Mouse (Mus musculus): ENCODE results near the gene Gm37240. TPM values are rescaled to one million over a fixed set of nuclear protein-coding genes. Genes with fewer than 3 reads are reported as not detected.

Gene Gm37240
- polyA plus RNA-seq, 1 experiment, result 0.91 TPM

GRCm38 (mm10) chr3:85817191-85817590 lies 70.1 kb downstream of the Gm37240 start, which contains the start of gene Fam160a1:
Gene Fam160a1, minus strand, starts transcription at chr3:85817291.
- H3K27ac ChIP-seq (ENCODE audit: insufficient read depth, low read length), result no peak within 1 kb of the TSS
- TF ChIP-seq CTCF (IDR thresholded peaks at IDR 0.05; ENCODE audit: low read depth, low read length), result no peak
- no peak for TF ChIP-seq EP300 (IDR thresholded peaks at IDR 0.05; ENCODE audit: insufficient read depth, low read depth, low read length)
- TF ChIP-seq POLR2A (IDR thresholded peaks at IDR 0.05; ENCODE audit: insufficient read depth, low read length), result no peak
- H3K9ac ChIP-seq (ENCODE audit: low read depth, poor library complexity, severe bottlenecking), result no peak within 1 kb of the TSS
- no peak within 1 kb of the TSS for H3K4me3 ChIP-seq (ENCODE audit: low read depth, low read length)
- no peaks in the 10 kb centered on the region for H3K27me3 ChIP-seq (ENCODE audit: control insufficient read depth, insufficient read depth, low read length, poor library complexity, severe bottlenecking)
- no peaks in the 10 kb centered on the region; the same call in 1 of the 2 replicates for H3K9me3 ChIP-seq (replicated peaks; ENCODE audit: control insufficient read depth, insufficient read depth, low read length, poor library complexity, severe bottlenecking)
- no peaks in the 10 kb centered on the region for H3K4me1 ChIP-seq (ENCODE audit: control insufficient read depth, insufficient read depth, low read length)
- H3K36me3 ChIP-seq (ENCODE audit: control insufficient read depth, insufficient read depth, low read length, poor library complexity, severe bottlenecking), result no peaks in the 10 kb centered on the region

GRCm38 (mm10) chr3:85814241-85814640 lies 73.1 kb downstream of the Gm37240 start:
- Histone ChIP-seq H3K9me3 (replicated peaks; ENCODE audit: control insufficient read depth, insufficient read depth, low read length, poor library complexity, severe bottlenecking) (no peaks in the 10 kb centered on the region), H3K9ac (ENCODE audit: low read depth, poor library complexity, severe bottlenecking) (no peak overlapping the region), H3K27me3 (ENCODE audit: control insufficient read depth, insufficient read depth, low read length, poor library complexity, severe bottlenecking) (no peaks in the 10 kb centered on the region), H3K4me1 (ENCODE audit: control insufficient read depth, insufficient read depth, low read length) (no peaks in the 10 kb centered on the region), H3K36me3 (ENCODE audit: control insufficient read depth, insufficient read depth, low read length, poor library complexity, severe bottlenecking) (no peaks in the 10 kb centered on the region), H3K27ac (ENCODE audit: insufficient read depth, low read length) (no peak overlapping the region), H3K4me3 (ENCODE audit: low read depth, low read length) (no peak overlapping the region)
- TF ChIP-seq POLR2A (IDR thresholded peaks at IDR 0.05; ENCODE audit: insufficient read depth, low read length) (no peak), EP300 (IDR thresholded peaks at IDR 0.05; ENCODE audit: insufficient read depth, low read depth, low read length) (no peak), CTCF (IDR thresholded peaks at IDR 0.05; ENCODE audit: low read depth, low read length) (no peak)

GRCm38 (mm10) chr3:85813101-85814014 lies 74.0 kb downstream of the Gm37240 start:
- Histone ChIP-seq H3K4me1 (ENCODE audit: control insufficient read depth, insufficient read depth, low read length) (no peaks in the 10 kb centered on the region), H3K27ac (ENCODE audit: insufficient read depth, low read length) (no peak overlapping the region), H3K4me3 (ENCODE audit: low read depth, low read length) (no peak overlapping the region), H3K9ac (ENCODE audit: low read depth, poor library complexity, severe bottlenecking) (no peak overlapping the region), H3K9me3 (replicated peaks; ENCODE audit: control insufficient read depth, insufficient read depth, low read length, poor library complexity, severe bottlenecking) (no peaks in the 10 kb centered on the region), H3K36me3 (ENCODE audit: control insufficient read depth, insufficient read depth, low read length, poor library complexity, severe bottlenecking) (no peaks in the 10 kb centered on the region), H3K27me3 (ENCODE audit: control insufficient read depth, insufficient read depth, low read length, poor library complexity, severe bottlenecking) (no peaks in the 10 kb centered on the region)
- no peak for TF ChIP-seq CTCF (IDR thresholded peaks at IDR 0.05; ENCODE audit: low read depth, low read length)
- TF ChIP-seq EP300 (IDR thresholded peaks at IDR 0.05; ENCODE audit: insufficient read depth, low read depth, low read length), result no peak
- no peak for TF ChIP-seq POLR2A (IDR thresholded peaks at IDR 0.05; ENCODE audit: insufficient read depth, low read length)

- Histone ChIP-seq H3K9ac (ENCODE audit: low read depth, poor library complexity, severe bottlenecking) (no peak overlapping the region), H3K27ac (ENCODE audit: insufficient read depth, low read length) (no peak overlapping the region), H3K9me3 (replicated peaks; ENCODE audit: control insufficient read depth, insufficient read depth, low read length, poor library complexity, severe bottlenecking) (no peaks in the 10 kb centered on the region), H3K27me3 (ENCODE audit: control insufficient read depth, insufficient read depth, low read length, poor library complexity, severe bottlenecking) (no peaks in the 10 kb centered on the region), H3K4me1 (ENCODE audit: control insufficient read depth, insufficient read depth, low read length) (no peaks in the 10 kb centered on the region), H3K4me3 (ENCODE audit: low read depth, low read length) (no peak overlapping the region), H3K36me3 (ENCODE audit: control insufficient read depth, insufficient read depth, low read length, poor library complexity, severe bottlenecking) (no peaks in the 10 kb centered on the region)
- TF ChIP-seq POLR2A (IDR thresholded peaks at IDR 0.05; ENCODE audit: insufficient read depth, low read length) (no peak), CTCF (IDR thresholded peaks at IDR 0.05; ENCODE audit: low read depth, low read length) (no peak), EP300 (IDR thresholded peaks at IDR 0.05; ENCODE audit: insufficient read depth, low read depth, low read length) (no peak)
Observed at GRCm38 (mm10) chr3:85812010-85812409, 75.3 kb downstream of the Gm37240 start.

- TF ChIP-seq EP300 (IDR thresholded peaks at IDR 0.05; ENCODE audit: insufficient read depth, low read depth, low read length) (no peak), CTCF (IDR thresholded peaks at IDR 0.05; ENCODE audit: low read depth, low read length) (no peak), POLR2A (IDR thresholded peaks at IDR 0.05; ENCODE audit: insufficient read depth, low read length) (no peak)
- H3K4me3 ChIP-seq (ENCODE audit: low read depth, low read length), result no peak overlapping the region
- no peaks in the 10 kb centered on the region for H3K9me3 ChIP-seq (replicated peaks; ENCODE audit: control insufficient read depth, insufficient read depth, low read length, poor library complexity, severe bottlenecking)
- no peaks in the 10 kb centered on the region for H3K4me1 ChIP-seq (ENCODE audit: control insufficient read depth, insufficient read depth, low read length)
- H3K27ac ChIP-seq (ENCODE audit: insufficient read depth, low read length), result no peak overlapping the region
- H3K27me3 ChIP-seq (ENCODE audit: control insufficient read depth, insufficient read depth, low read length, poor library complexity, severe bottlenecking), result no peaks in the 10 kb centered on the region
- H3K9ac ChIP-seq (ENCODE audit: low read depth, poor library complexity, severe bottlenecking), result no peak overlapping the region
- no peaks in the 10 kb centered on the region for H3K36me3 ChIP-seq (ENCODE audit: control insufficient read depth, insufficient read depth, low read length, poor library complexity, severe bottlenecking)
Observed at GRCm38 (mm10) chr3:85793166-85793565, 94.2 kb downstream of the Gm37240 start.

GRCm38 (mm10) chr3:85789748-85790147 lies 97.6 kb downstream of the Gm37240 start:
- H3K4me1 ChIP-seq (ENCODE audit: control insufficient read depth, insufficient read depth, low read length), result no peaks in the 10 kb centered on the region
- no peaks in the 10 kb centered on the region for H3K36me3 ChIP-seq (ENCODE audit: control insufficient read depth, insufficient read depth, low read length, poor library complexity, severe bottlenecking)
- TF ChIP-seq CTCF (IDR thresholded peaks at IDR 0.05; ENCODE audit: low read depth, low read length), result no peak
- TF ChIP-seq EP300 (IDR thresholded peaks at IDR 0.05; ENCODE audit: insufficient read depth, low read depth, low read length), result no peak
- TF ChIP-seq POLR2A (IDR thresholded peaks at IDR 0.05; ENCODE audit: insufficient read depth, low read length), result no peak
- H3K4me3 ChIP-seq (ENCODE audit: low read depth, low read length), result no peak overlapping the region
- H3K27me3 ChIP-seq (ENCODE audit: control insufficient read depth, insufficient read depth, low read length, poor library complexity, severe bottlenecking), result no peaks in the 10 kb centered on the region
- no peaks in the 10 kb centered on the region for H3K9me3 ChIP-seq (replicated peaks; ENCODE audit: control insufficient read depth, insufficient read depth, low read length, poor library complexity, severe bottlenecking)
- no peak overlapping the region for H3K9ac ChIP-seq (ENCODE audit: low read depth, poor library complexity, severe bottlenecking)
- no peak overlapping the region for H3K27ac ChIP-seq (ENCODE audit: insufficient read depth, low read length)

Data from ES-Bruce4 (cell line).